ENCODE assay signal across 8 mouse cellular contexts in the genomic region with DNA sequence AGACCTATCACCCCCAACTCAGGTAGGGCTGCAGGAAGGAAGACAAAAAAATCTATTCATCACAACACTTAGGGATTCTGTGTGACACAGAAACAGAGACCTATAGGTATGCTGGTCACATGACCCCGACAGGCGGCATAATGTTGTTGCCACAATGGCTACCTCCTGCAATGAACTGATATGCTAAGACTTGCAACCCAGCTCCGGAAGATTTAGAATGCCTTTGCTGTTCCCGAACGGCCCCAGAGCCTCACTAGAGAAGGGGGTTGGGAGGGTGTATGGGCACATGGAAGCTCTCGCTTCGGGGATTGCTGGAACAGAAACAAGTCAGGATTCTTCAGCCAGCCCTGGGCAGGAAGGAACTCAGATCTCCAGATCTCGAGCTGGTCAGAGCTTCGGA. TPM values are rescaled to one million over a fixed set of nuclear protein-coding genes. Genes with fewer than 3 reads are reported as not detected.
DNase-seq lines count a peak whose midpoint lies in the region; ATAC-seq and TF ChIP-seq lines count a peak whose summit lies in the region.

No protein-coding gene starts in this region.

- H3K27me3 ChIP-seq in heart, embryonic 12.5 days (replicated peaks): peaks cover 73% of the 10 kb centered on the region
- no peaks in the 10 kb centered on the region for H3K27me3 ChIP-seq in E14TG2a.4 (ENCODE audit: insufficient read depth, low read length)
- 0 out of 2 replicates have a peak, but pooled peaks cover 5% of the 10 kb centered on the region for H3K27me3 ChIP-seq in embryonic facial prominence, embryonic 14.5 days (replicated peaks; ENCODE audit: control insufficient read depth, insufficient read depth, low read length)
- no peaks in the 10 kb centered on the region for H3K27me3 ChIP-seq in midbrain, embryonic 15.5 days (replicated peaks)

- no peaks in the 10 kb centered on the region for H3K9me3 ChIP-seq in heart, embryonic 12.5 days (replicated peaks)
- H3K9me3 ChIP-seq in E14TG2a.4 (ENCODE audit: low read length): no peaks in the 10 kb centered on the region
- H3K9me3 ChIP-seq in embryonic facial prominence, embryonic 14.5 days (ENCODE audit: control insufficient read depth, low read length): no peaks in the 10 kb centered on the region
- H3K9me3 ChIP-seq in midbrain, embryonic 15.5 days: no peaks in the 10 kb centered on the region

- 4% methylated on average over 9 of the region's 9 CpGs for WGBS in heart, embryonic 12.5 days
- WGBS in embryonic facial prominence, embryonic 14.5 days: 5% methylated on average over 9 of the region's 9 CpGs
- 5% methylated on average over 9 of the region's 9 CpGs for WGBS in large intestine, adult 2 months
- 3% methylated on average over 9 of the region's 9 CpGs for WGBS in midbrain, embryonic 15.5 days

- no peak for DNase-seq in heart, postnatal 36 days
- DNase-seq in embryonic facial prominence, embryonic 14.5 days (ENCODE audit: low spot score): no peak
- peak; percentile 25 for DNase-seq in large intestine, adult 2 months (ENCODE audit: low read depth, low spot score)
- no peak for DNase-seq in right cerebral cortex, postnatal 4 days
- DNase-seq in right cerebral cortex, adult 2 months (ENCODE audit: low spot score in 2 of 2): no peak

- ATAC-seq in heart, embryonic 12.5 days (ENCODE audit: insufficient number of reproducible peaks, low FRiP score): no peak
- ATAC-seq in embryonic facial prominence, embryonic 14.5 days (ENCODE audit: low read depth): no peak
- ATAC-seq in midbrain, embryonic 15.5 days (replicated peaks): no peak

- peaks cover 21% of the 10 kb centered on the region for H3K4me1 ChIP-seq in heart, embryonic 12.5 days (replicated peaks)
- H3K4me1 ChIP-seq in E14TG2a.4 (replicated peaks; ENCODE audit: low read depth, low read length): peaks cover 94% of the 10 kb centered on the region
- H3K4me1 ChIP-seq in embryonic facial prominence, embryonic 14.5 days (ENCODE audit: control insufficient read depth, insufficient read depth, low read length): peaks cover 27% of the 10 kb centered on the region
- peaks cover 47% of the 10 kb centered on the region for H3K4me1 ChIP-seq in midbrain, embryonic 15.5 days

- H3K9ac ChIP-seq in heart, embryonic 12.5 days: peak overlapping the region; percentile 32; the same call in 1 of the 2 replicates
- H3K9ac ChIP-seq in embryonic facial prominence, embryonic 14.5 days (ENCODE audit: low read depth, low read length): peak overlapping the region; percentile 54; the same call in 1 of the 2 replicates
- H3K9ac ChIP-seq in midbrain, embryonic 15.5 days: no peak overlapping the region

- H3K4me2 ChIP-seq in heart, embryonic 12.5 days: peak overlapping the region; percentile 72
- peak overlapping the region; percentile 55 for H3K4me2 ChIP-seq in embryonic facial prominence, embryonic 14.5 days (ENCODE audit: low read depth, low read length)
- H3K4me2 ChIP-seq in midbrain, embryonic 15.5 days: peak overlapping the region; percentile 34

- intact Hi-C loops in heart, postnatal 36 days (cut with DNase I): loop anchor here (5.0 kb wide), 1 partner anchor 116 kb away; a partner anchor contains a TSS

- TF ChIP-seq CTCF in E14TG2a.4 (conservative IDR thresholded peaks at IDR 0.05; ENCODE audit: low read length): no peak

- H3K27ac ChIP-seq in heart, embryonic 12.5 days (ENCODE audit: poor library complexity, severe bottlenecking): no peak overlapping the region
- no peak overlapping the region for H3K27ac ChIP-seq in embryonic facial prominence, embryonic 14.5 days (replicated peaks; ENCODE audit: low read depth, low read length)
- H3K27ac ChIP-seq in midbrain, embryonic 15.5 days: peak overlapping the region; percentile 88

- H3K36me3 ChIP-seq in heart, embryonic 12.5 days: no peaks in the 10 kb centered on the region
- H3K36me3 ChIP-seq in E14TG2a.4 (ENCODE audit: insufficient read depth, low read length): no peaks in the 10 kb centered on the region
- no peaks in the 10 kb centered on the region for H3K36me3 ChIP-seq in embryonic facial prominence, embryonic 14.5 days (ENCODE audit: control insufficient read depth, insufficient read depth, low read length)
- H3K36me3 ChIP-seq in midbrain, embryonic 15.5 days (replicated peaks): no peaks in the 10 kb centered on the region

- peak overlapping the region; percentile 46 for H3K4me3 ChIP-seq in heart, embryonic 12.5 days
- peak overlapping the region; percentile 70 for H3K4me3 ChIP-seq in E14TG2a.4 (replicated peaks; ENCODE audit: low read length)
- H3K4me3 ChIP-seq in embryonic facial prominence, embryonic 14.5 days (ENCODE audit: low read depth, low read length): peak overlapping the region; percentile 34
- no peak overlapping the region for H3K4me3 ChIP-seq in midbrain, embryonic 15.5 days

RNA-seq across cellular contexts. Expression of a gene that starts 55.5 kb away (rescaled TPM):
- 7.6 and 8.2 TPM in 2 replicates for polyA plus RNA-seq in heart, embryonic 12.5 days (2016; fragmentation: Nextera tagmentation; extraction: Ambion mirVana)
- 10 to 100 TPM; 28.1 to 34.1 TPM for total RNA-seq in heart, postnatal 36 days (2021)
- polyA plus RNA-seq in embryonic facial prominence, embryonic 14.5 days (2014; fragmentation: Nextera tagmentation; extraction: Ambion mirVana): 15.2 and 16.3 TPM in 2 replicates
- polyA plus RNA-seq in large intestine, adult 2 months (2012; rRNA removed): 8.2 and 13.2 TPM in 2 replicates
- 32.5 and 35.4 TPM in 2 replicates for polyA plus RNA-seq in midbrain, embryonic 15.5 days (2015; fragmentation: Nextera tagmentation; extraction: Ambion mirVana)
